Mouse (Mus musculus) retina, adult 2 months (tissue): ENCODE results near the gene Tmem28.

Experiments used
- DNase-seq: peaks from one replicate; pipeline ENCODE4 v3.0.0-alpha.2; 2012; ENCODE audit warnings: low read depth, low spot score

Gene Tmem28

GRCm38 (mm10) chrX:99820790-99821395 lies at the start of gene Tmem28:
Tmem28 (plus strand) TSS chrX:99821021.
- DNase-seq: no peak

- no peak for DNase-seq
These were observed 40.5 kb upstream of the Tmem28 start for GRCm38 (mm10) chrX:99780308-99780707.

GRCm38 (mm10) chrX:99808375-99808774 lies 12.4 kb upstream of the Tmem28 start:
- no peak for DNase-seq

GRCm38 (mm10) chrX:99819395-99819935 lies 1.4 kb upstream of the Tmem28 start:
- peak; percentile 37 for DNase-seq

GRCm38 (mm10) chrX:99819936-99820789 lies 658 bp upstream of the Tmem28 start:
- DNase-seq: peak; percentile 9

- DNase-seq: no peak
These were observed 21.3 kb downstream of the Tmem28 start for GRCm38 (mm10) chrX:99842090-99842489.

GRCm38 (mm10) chrX:99853261-99853741 lies 32.5 kb downstream of the Tmem28 start:
- DNase-seq: no peak

- DNase-seq: no peak
These were observed 33.0 kb downstream of the Tmem28 start for GRCm38 (mm10) chrX:99853834-99854233.

GRCm38 (mm10) chrX:99872228-99872627 lies 51.4 kb downstream of the Tmem28 start:
- DNase-seq: no peak

GRCm38 (mm10) chrX:99872632-99873201 lies 51.9 kb downstream of the Tmem28 start:
- DNase-seq: no peak

GRCm38 (mm10) chrX:99873259-99873919 lies 52.6 kb downstream of the Tmem28 start:
- no peak for DNase-seq

GRCm38 (mm10) chrX:99873920-99874296 lies 53.1 kb downstream of the Tmem28 start:
- DNase-seq: no peak

- DNase-seq: no peak
These were observed 56.0 kb downstream of the Tmem28 start for GRCm38 (mm10) chrX:99876781-99877180.

GRCm38 (mm10) chrX:99883396-99883795 lies 62.6 kb downstream of the Tmem28 start:
- DNase-seq: no peak
